Mouse (Mus musculus) 3134 (cell line): ENCODE data around the gene Ints13.

Experiments
- DNase-seq: peaks from one replicate; pipeline ENCODE4 v3.0.0-alpha.2; 2011; ENCODE audit warnings: low spot score; ENCODE audit not compliant: insufficient read length; ENCODE audit errors: extremely low read depth

Gene Ints13

DNA sequence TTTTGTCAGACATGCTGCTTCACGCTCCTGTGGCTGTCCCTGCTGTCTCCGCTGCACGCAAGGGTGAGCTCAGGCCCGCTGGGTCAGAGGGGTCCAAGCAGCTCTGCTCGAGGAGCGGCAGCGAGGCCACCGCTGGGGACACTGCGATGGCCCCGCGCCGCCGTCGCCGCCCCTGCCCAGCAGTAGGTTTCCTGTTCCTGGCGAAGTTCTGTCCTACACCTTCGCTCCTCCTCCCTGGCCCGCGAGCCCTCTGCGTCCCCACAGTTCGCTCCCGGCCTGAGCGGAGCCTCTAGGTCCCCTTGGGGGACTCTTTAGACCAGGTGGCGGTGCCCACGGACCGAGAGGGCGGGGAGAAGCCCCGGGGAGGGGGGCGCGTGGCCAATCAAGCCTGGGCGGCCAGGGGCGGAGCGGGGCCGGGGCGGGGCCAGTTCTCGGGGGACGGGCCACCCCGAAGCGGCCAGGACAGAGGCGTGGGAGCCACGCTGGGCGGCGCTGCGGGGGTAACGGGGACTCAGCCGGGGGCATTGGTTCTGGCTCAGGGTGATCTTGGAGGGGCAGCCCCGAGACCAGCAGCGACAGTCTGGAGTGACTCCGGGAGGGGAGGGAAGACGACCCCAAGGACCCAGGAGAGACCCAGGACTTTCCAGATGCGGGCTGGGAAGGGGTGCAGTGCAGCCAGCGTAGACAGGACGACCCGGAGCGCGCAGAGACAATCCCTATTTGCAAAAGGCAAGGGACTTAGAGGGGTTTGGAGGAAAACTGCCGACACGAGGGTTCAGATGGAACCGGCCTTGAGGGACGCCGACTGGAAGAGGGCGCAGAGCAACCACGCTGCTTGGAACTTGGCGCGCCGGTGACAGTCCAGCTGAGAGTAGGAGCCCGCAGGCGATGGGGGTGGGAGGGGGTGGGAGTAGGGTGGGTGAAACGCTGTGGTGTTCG is 75.5 kb downstream of the Ints13 start, which contains the start of gene Itpr2:
Gene Itpr2 (minus strand): TSS at position 358 of the 939 bp plus-strand sequence.
- DNase-seq, result peak; percentile 94

DNA sequence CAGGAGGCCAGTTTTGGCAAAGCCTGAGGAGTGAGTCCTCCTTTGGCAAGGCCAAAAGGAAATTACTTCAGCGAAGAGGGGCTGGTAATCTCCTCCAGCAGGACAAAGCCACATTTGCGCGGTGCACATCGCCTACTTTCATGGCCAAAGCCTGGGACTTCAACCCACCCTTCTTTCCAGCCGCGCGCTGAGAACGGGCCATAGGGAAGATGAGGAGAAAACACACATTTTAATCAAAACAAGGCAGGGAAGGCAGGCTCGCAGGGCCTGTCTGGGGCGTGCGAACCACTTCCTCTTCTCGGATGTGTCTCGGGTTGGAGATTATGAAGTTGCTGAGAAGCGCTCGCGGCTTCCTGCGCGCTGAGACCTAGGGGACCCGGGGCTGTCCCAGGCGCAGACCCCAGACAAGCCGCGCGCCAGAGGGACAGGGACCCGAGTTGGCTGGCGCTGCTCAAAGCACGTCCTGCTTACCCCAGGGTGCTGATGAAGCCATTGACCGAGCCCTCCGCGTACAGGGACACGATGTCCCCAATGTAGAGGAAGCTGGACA is 76.2 kb downstream of the Ints13 start:
- no peak for DNase-seq

DNA sequence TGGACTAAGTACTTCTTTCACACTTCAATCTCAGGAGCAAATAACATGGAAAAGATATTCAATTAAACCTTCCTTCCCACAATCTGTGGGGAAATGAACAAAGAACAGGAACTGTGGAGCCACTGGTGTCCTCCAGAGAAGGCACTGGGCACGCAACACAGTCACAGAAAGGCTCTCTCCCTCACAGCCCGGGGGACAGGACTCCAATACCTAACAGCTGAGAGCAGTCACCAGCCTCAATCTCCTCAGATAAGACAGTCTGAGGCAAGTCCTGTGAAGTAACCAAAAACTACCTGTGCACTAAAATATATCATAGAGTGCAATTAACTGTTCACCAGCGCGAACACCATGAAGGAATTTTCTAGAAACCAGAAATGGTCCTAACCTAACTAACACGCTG is 76.9 kb downstream of the Ints13 start:
- no peak for DNase-seq

DNA sequence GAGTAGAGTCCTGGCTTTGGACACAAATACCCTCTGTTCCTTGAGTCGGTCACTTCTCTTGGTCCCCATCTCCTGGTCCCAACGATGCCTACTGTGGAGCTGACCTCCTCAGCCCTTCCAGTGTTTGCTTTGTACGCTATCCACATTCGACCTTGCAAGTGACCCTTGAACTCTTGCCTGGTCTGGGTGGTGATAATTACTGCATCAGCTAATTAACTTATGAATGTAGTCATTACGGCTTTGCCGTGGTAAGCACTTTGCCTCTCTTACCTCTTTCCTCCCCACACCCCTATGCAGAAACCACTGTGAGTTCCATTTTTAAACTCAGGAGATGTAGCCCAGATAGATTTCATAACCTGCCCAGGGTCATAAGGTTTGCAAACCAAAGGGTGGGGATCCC is 77.4 kb downstream of the Ints13 start:
- no peak for DNase-seq
